ENCODE assay signal across 8 mouse cellular contexts in genomic region chr19:36348161-36348800, GRCm38 (mm10). TPM values are rescaled to one million over a fixed set of nuclear protein-coding genes. Genes with fewer than 3 reads are reported as not detected.
DNase-seq lines count a peak whose midpoint lies in the region; ATAC-seq and TF ChIP-seq lines count a peak whose summit lies in the region.

Pcgf5 (plus strand) TSS chr19:36348309.

- H3K4me2 ChIP-seq in heart, embryonic 15.5 days, result peak within 1 kb of the TSS; percentile 96
- peak within 1 kb of the TSS; percentile 89 for H3K4me2 ChIP-seq in liver, embryonic 13.5 days

- under 1% methylated on average over 76 of the region's 92 CpGs for WGBS in forebrain, embryonic 10.5 days
- 0% methylated on average over 90 of the region's 92 CpGs for WGBS in heart, embryonic 15.5 days
- under 1% methylated on average over 89 of the region's 92 CpGs for WGBS in liver, embryonic 13.5 days (ENCODE audit: insufficient replicate concordance)

- peak; percentile 80 for ATAC-seq in heart, embryonic 15.5 days (replicated peaks; ENCODE audit: insufficient number of reproducible peaks, insufficient read depth, low FRiP score, low read depth)
- ATAC-seq in liver, embryonic 13.5 days (ENCODE audit: low read depth), result peak; percentile 73

- TF ChIP-seq CTCF in brain, embryonic 14.5 days (IDR thresholded peaks at IDR 0.05; ENCODE audit: borderline replicate concordance, extremely low read depth, insufficient read depth, insufficient read length), result no peak

- peak within 1 kb of the TSS; percentile 80 for H3K4me3 ChIP-seq in forebrain, embryonic 10.5 days
- peak within 1 kb of the TSS; percentile 90 for H3K4me3 ChIP-seq in heart, embryonic 15.5 days
- peak within 1 kb of the TSS; percentile 66 for H3K4me3 ChIP-seq in liver, embryonic 13.5 days (replicated peaks)

- peaks cover 19% of the 10 kb centered on the region for H3K4me1 ChIP-seq in forebrain, embryonic 10.5 days
- peaks cover 12% of the 10 kb centered on the region for H3K4me1 ChIP-seq in heart, embryonic 15.5 days (replicated peaks)
- peaks cover 8% of the 10 kb centered on the region; the same call in 1 of the 2 replicates for H3K4me1 ChIP-seq in liver, embryonic 13.5 days (replicated peaks)

- peak within 1 kb of the TSS; percentile 80 for H3K9ac ChIP-seq in heart, embryonic 15.5 days
- H3K9ac ChIP-seq in liver, embryonic 13.5 days, result peak within 1 kb of the TSS; percentile 62

- H3K27ac ChIP-seq in forebrain, embryonic 10.5 days, result peak within 1 kb of the TSS; percentile 80
- H3K27ac ChIP-seq in heart, embryonic 15.5 days, result peak within 1 kb of the TSS; percentile 89
- no peak within 1 kb of the TSS for H3K27ac ChIP-seq in liver, embryonic 13.5 days

- H3K36me3 ChIP-seq in forebrain, embryonic 10.5 days (replicated peaks), result no peaks in the 10 kb centered on the region
- no peaks in the 10 kb centered on the region for H3K36me3 ChIP-seq in heart, embryonic 15.5 days
- H3K36me3 ChIP-seq in liver, embryonic 13.5 days, result no peaks in the 10 kb centered on the region

- peaks cover 77% of the 10 kb centered on the region for H3K27me3 ChIP-seq in forebrain, embryonic 10.5 days (ENCODE audit: poor library complexity, severe bottlenecking)
- peaks cover 13% of the 10 kb centered on the region; the same call in 1 of the 2 replicates for H3K27me3 ChIP-seq in heart, embryonic 15.5 days
- H3K27me3 ChIP-seq in liver, embryonic 13.5 days, result peaks cover 67% of the 10 kb centered on the region

- peak; percentile 51 for DNase-seq in 3T3-L1 (ENCODE audit: low read depth, low spot score)
- peak; percentile 84 for DNase-seq in brain, embryonic 14.5 days (ENCODE audit: low read depth)
- peak; percentile 64 for DNase-seq in forebrain, embryonic 10.5 days (ENCODE audit: extremely low spot score, low spot score)
- peak; percentile 77 for DNase-seq in kidney, postnatal 14 days
- DNase-seq in liver, embryonic 13.5 days, result peak; percentile 28
- DNase-seq in naive thymus-derived CD4-positive, alpha-beta T cell, adult 2 months (ENCODE audit: low read depth), result peak; percentile 82
- DNase-seq in spleen, postnatal 4 days (ENCODE audit: low spot score in 2 of 2), result peak; percentile 41 to 77

- TF ChIP-seq POLR2A in brain, embryonic 14.5 days (IDR thresholded peaks at IDR 0.05; ENCODE audit: borderline replicate concordance, extremely low read depth, insufficient read depth, insufficient read length, poor library complexity, severe bottlenecking), result no peak

- H3K9me3 ChIP-seq in forebrain, embryonic 10.5 days, result no peaks in the 10 kb centered on the region
- no peaks in the 10 kb centered on the region for H3K9me3 ChIP-seq in heart, embryonic 15.5 days (replicated peaks)
- H3K9me3 ChIP-seq in liver, embryonic 13.5 days (replicated peaks), result no peaks in the 10 kb centered on the region

RNA-seq across cellular contexts. Expression of gene Pcgf5, which starts in this region (rescaled TPM):
- 5.4 and 6.0 TPM in 2 replicates for polyA plus RNA-seq in brain, embryonic 14.5 days (2012; rRNA removed)
- 11.6 and 12.0 TPM in 2 replicates for polyA plus RNA-seq in forebrain, embryonic 10.5 days (2016; fragmentation: Nextera tagmentation; extraction: Ambion mirVana)
- 47.3 and 55.4 TPM in 2 replicates for polyA plus RNA-seq in heart, embryonic 15.5 days (2015; fragmentation: Nextera tagmentation; extraction: Ambion mirVana)
- 22.6 and 26.9 TPM in 2 replicates for polyA plus RNA-seq in liver, embryonic 13.5 days (2015; fragmentation: Nextera tagmentation; extraction: Ambion mirVana)

Comparison
In these comparisons a context has a peak if more than half of its experiments do, and no peak if none do; other contexts are left out.
1. DNase-seq: peak in every context shown above with its lines; median percentile 84 in brain, embryonic 14.5 days; 82 in naive thymus-derived CD4-positive, alpha-beta T cell, adult 2 months; 77 in kidney, postnatal 14 days; 64 in forebrain, embryonic 10.5 days; 59 in spleen, postnatal 4 days; 51 in 3T3-L1; 28 in liver, embryonic 13.5 days.